Mouse (Mus musculus) CH12.LX (cell line): ENCODE results near the gene 2010300C02Rik. TPM values are rescaled to one million over a fixed set of nuclear protein-coding genes. Genes with fewer than 3 reads are reported as not detected.
A peak's percentile ranks its signal among the peaks of the same experiment; 100 is the strongest.

Experiments used
- DNase-seq: peaks from one replicate; pipeline ENCODE4 v3.0.0-alpha.2; 2013; ENCODE audit errors: extremely low read depth
- H3K27ac ChIP-seq: 2 replicates; pipeline ENCODE4 v1.5.1; 2012; ENCODE audit warnings: low read depth, mild to moderate bottlenecking, control low read depth, moderate library complexity; ENCODE audit not compliant: insufficient read depth
- H3K27me3 ChIP-seq: replicated peaks from 2 replicates; pipeline ENCODE3; 2012; ENCODE audit warnings: inconsistent platforms
- H3K36me3 ChIP-seq, 2 experiments: replicated peaks in 1 of 2; 2 replicates each; pipeline versions ENCODE3 to v1.6.1; 2012; ENCODE audit warnings: inconsistent platforms in 1 of 2, low read length in 1 of 2, mild to moderate bottlenecking in 1 of 2, mixed read lengths in 1 of 2, moderate library complexity in 1 of 2; ENCODE audit not compliant: control insufficient read depth in 1 of 2, insufficient read depth in 1 of 2
- H3K4me1 ChIP-seq, 2 experiments: 2 replicates each; pipeline ENCODE4 v1.6.1; 2012; ENCODE audit warnings: inconsistent platforms in 1 of 2, moderate library complexity in 1 of 2; ENCODE audit not compliant: insufficient read depth in 2 of 2, control insufficient read depth in 1 of 2
- H3K4me2 ChIP-seq: 2 replicates; pipeline ENCODE4 v1.6.1; 2012; ENCODE audit warnings: low read depth, mild to moderate bottlenecking, control low read depth; ENCODE audit not compliant: poor library complexity, insufficient read depth, severe bottlenecking
- H3K4me3 ChIP-seq, 3 experiments: fragments of 150-350 bp in 1 of 3; sonication (generic) in 1 of 3; replicated peaks in 1 of 3; 2 replicates each; pipeline versions ENCODE3 to v1.5.1; 2011 to 2012; ENCODE audit warnings: low read depth in 2 of 3, low read length in 2 of 3, mild to moderate bottlenecking in 2 of 3, moderate library complexity in 2 of 3, control low read depth in 1 of 3, improper control_type of control experiment in 1 of 3, inconsistent platforms in 1 of 3, mixed read lengths in 1 of 3; ENCODE audit not compliant: poor library complexity in 1 of 3
- H3K79me2 ChIP-seq: replicated peaks from 2 replicates; pipeline ENCODE4 v1.6.1; 2012; ENCODE audit warnings: mild to moderate bottlenecking, moderate library complexity; ENCODE audit not compliant: control insufficient read depth, poor library complexity, insufficient read depth, severe bottlenecking; ENCODE audit errors: extremely low read depth
- H3K9ac ChIP-seq: 2 replicates; pipeline ENCODE4 v1.6.1; 2012; ENCODE audit warnings: low read depth, mild to moderate bottlenecking, control low read depth, moderate library complexity; ENCODE audit not compliant: insufficient read depth
- H3K9me3 ChIP-seq: replicated peaks from 2 replicates; pipeline ENCODE3; 2012; ENCODE audit warnings: low read length, inconsistent platforms, mixed read lengths
- CHD1 ChIP-seq: IDR thresholded peaks from 2 replicates; pipeline ENCODE4 v1.6.1; 2012; ENCODE audit warnings: low read depth, low read length, improper control_type of control experiment, inconsistent platforms
- CHD2 ChIP-seq: IDR thresholded peaks from 2 replicates; pipeline ENCODE4 v1.6.1; 2011; ENCODE audit warnings: low read length, improper control_type of control experiment
- CTCF ChIP-seq, 2 experiments: IDR thresholded peaks in 1 of 2; conservative IDR thresholded peaks in 1 of 2; 2 replicates each; pipeline ENCODE4 v1.5.1; 2011 to 2012; ENCODE audit warnings: low read depth in 2 of 2, low read length in 2 of 2, improper control_type of control experiment in 1 of 2, inconsistent platforms in 1 of 2, mild to moderate bottlenecking in 1 of 2, moderate library complexity in 1 of 2
- ELF1 ChIP-seq: IDR thresholded peaks from 2 replicates; pipeline ENCODE4 v1.6.1; 2014; ENCODE audit warnings: low read depth, mild to moderate bottlenecking, inconsistent platforms, low read length, improper control_type of control experiment
- ETS1 ChIP-seq: conservative IDR thresholded peaks from 2 replicates; pipeline ENCODE4 v1.6.1; 2012; ENCODE audit warnings: low read depth, mild to moderate bottlenecking, inconsistent platforms, low read length, improper control_type of control experiment, moderate library complexity
- GABPA ChIP-seq: IDR thresholded peaks from 2 replicates; pipeline ENCODE4 v1.6.1; 2012; ENCODE audit warnings: low read depth, low read length, improper control_type of control experiment, inconsistent platforms; ENCODE audit not compliant: insufficient replicate concordance
- JUN ChIP-seq: IDR thresholded peaks from 2 replicates; pipeline ENCODE4 v1.6.1; 2011; ENCODE audit warnings: low read depth, mild to moderate bottlenecking, low read length, improper control_type of control experiment, moderate library complexity; ENCODE audit not compliant: insufficient read depth
- JUND ChIP-seq: conservative IDR thresholded peaks from 2 replicates; pipeline ENCODE4 v1.6.1; 2011; ENCODE audit warnings: low read depth, low read length, improper control_type of control experiment
- KAT2A ChIP-seq: IDR thresholded peaks from 2 replicates; pipeline ENCODE4 v1.6.1; 2012; ENCODE audit warnings: low read length, improper control_type of control experiment, inconsistent platforms; ENCODE audit not compliant: insufficient replicate concordance
- MAZ ChIP-seq: IDR thresholded peaks from 2 replicates; pipeline ENCODE4 v1.6.1; 2012; ENCODE audit warnings: low read depth, mild to moderate bottlenecking, inconsistent platforms, low read length, improper control_type of control experiment, moderate library complexity
- MEF2A ChIP-seq: IDR thresholded peaks from 2 replicates; pipeline ENCODE4 v1.6.1; 2014; ENCODE audit warnings: low read depth, mild to moderate bottlenecking, inconsistent platforms, low read length, improper control_type of control experiment, borderline replicate concordance
- MXI1 ChIP-seq: IDR thresholded peaks from 2 replicates; pipeline ENCODE4 v1.6.1; 2011; ENCODE audit warnings: mild to moderate bottlenecking, low read depth, low read length, improper control_type of control experiment
- MYC ChIP-seq: IDR thresholded peaks from 2 replicates; pipeline ENCODE4 v1.6.1; 2011; ENCODE audit warnings: low read depth, mild to moderate bottlenecking, improper control_type of control experiment, low read length
- NRF1 ChIP-seq: IDR thresholded peaks from 2 replicates; pipeline ENCODE4 v1.6.1; 2014; ENCODE audit warnings: low read depth, mild to moderate bottlenecking, inconsistent platforms, low read length, improper control_type of control experiment, moderate library complexity
- PAX5 ChIP-seq: IDR thresholded peaks from 2 replicates; pipeline ENCODE4 v1.6.1; 2012; ENCODE audit warnings: low read length, inconsistent platforms, mixed read lengths
- POLR2A ChIP-seq: IDR thresholded peaks from 2 replicates; pipeline ENCODE4 v1.6.1; 2011; ENCODE audit warnings: low read depth, mild to moderate bottlenecking, improper control_type of control experiment, low read length
- POLR2AphosphoS2 ChIP-seq: IDR thresholded peaks from 2 replicates; pipeline ENCODE4 v1.6.1; 2011; ENCODE audit warnings: low read depth, low read length, improper control_type of control experiment
- RAD21 ChIP-seq: IDR thresholded peaks from 2 replicates; pipeline ENCODE4 v1.6.1; 2011; ENCODE audit warnings: low read depth, mild to moderate bottlenecking, low read length, improper control_type of control experiment, moderate library complexity
- SIN3A ChIP-seq: IDR thresholded peaks from 2 replicates; pipeline ENCODE4 v1.6.1; 2012; ENCODE audit warnings: low read length, improper control_type of control experiment, inconsistent platforms
- SMC3 ChIP-seq: IDR thresholded peaks from 2 replicates; pipeline ENCODE4 v1.6.1; 2011; ENCODE audit warnings: low read depth, low read length, improper control_type of control experiment
- TBP ChIP-seq: conservative IDR thresholded peaks from 2 replicates; pipeline ENCODE4 v1.6.1; 2011; ENCODE audit warnings: low read depth, low read length, improper control_type of control experiment
- USF1 ChIP-seq: IDR thresholded peaks from 2 replicates; pipeline ENCODE4 v1.6.1; 2014; ENCODE audit warnings: low read depth, mild to moderate bottlenecking, inconsistent platforms, low read length, improper control_type of control experiment
- ZC3H11A ChIP-seq: IDR thresholded peaks from 2 replicates; pipeline ENCODE4 v1.6.1; 2012; ENCODE audit warnings: low read depth, mild to moderate bottlenecking, inconsistent platforms, low read length, improper control_type of control experiment
- dilution Hi-C: fragments of 300-500 bp; cut with MboI; formaldehyde crosslinking; loops from 2 replicates; pipeline ENCODE4 v1.14.3; 2020; ENCODE audit warnings: low sequenced_read_pairs; ENCODE audit not compliant: extremely low pct_unique_long_range_greater_than_20kb, extremely low pct_ligation_motif_present
- in situ Hi-C: fragments of 300-500 bp; cut with MboI; formaldehyde crosslinking; loops from 3 replicates; pipeline ENCODE4 v1.14.3; 2019; ENCODE audit warnings: low sequenced_read_pairs, low pct_ligation_motif_present, low pct_unique_long_range_greater_than_20kb, mixed read lengths
- polyA plus RNA-seq: library from polyadenylated mRNA; unstranded; fragments of >175 nt; gene quantifications from 2 replicates; pipeline ENCODE4 v1.2.1, GENCODE M21; 2012; ENCODE audit warnings: low read depth; ENCODE audit not compliant: insufficient read length
- total RNA-seq, 2 experiments: library from RNA; depleted of rRNA; stranded (reverse); fragments of 300-350 nt in 1 of 2; fragments of >200 nt in 1 of 2; gene quantifications; 2 replicates each; pipeline ENCODE4 v1.2.3; 2012 to 2014

2010300C02Rik gene
- total and polyA plus RNA-seq, 3 experiments = 0.08 to 0.25 (median 0.09) TPM

GRCm38 (mm10) chr1:37639101-37639500 is 80.8 kb downstream of the 2010300C02Rik start:
- H3K4me3 ChIP-seq = no peak overlapping the region
- no peaks in the 10 kb centered on the region for H3K36me3 ChIP-seq
- peak overlapping the region; percentile 53 for H3K4me2 ChIP-seq
- H3K27ac ChIP-seq = no peak overlapping the region
- peak; percentile 64; the same call in 1 of the 2 replicates for TF ChIP-seq MXI1
- TF ChIP-seq KAT2A = no peak
- no peak for TF ChIP-seq JUND
- TF ChIP-seq SIN3A = peak; percentile 76; the same call in 1 of the 2 replicates
- peak; percentile 85 to 88 for TF ChIP-seq CTCF (conservative IDR thresholded peaks at IDR 0.05 in 1 of 2, IDR thresholded peaks at IDR 0.05 in 1 of 2; ENCODE audit: low read depth in 2 of 2, low read length in 2 of 2)
- no peak for TF ChIP-seq USF1
- peak; percentile 44 for TF ChIP-seq ZC3H11A
- TF ChIP-seq RAD21 = peak; percentile 59
- TF ChIP-seq SMC3 = peak; percentile 86
- TF ChIP-seq ETS1 = peak; percentile 51
- TF ChIP-seq CHD2 = no peak
- 0 out of 2 replicates have a peak, but pooled peaks have one; percentile 47 for TF ChIP-seq MYC
- DNase-seq = peak; percentile 80
- in situ Hi-C loops = loop anchor here (25.0 kb wide), 1 partner anchor 852 kb away; no protein-coding TSS in a partner anchor
- H3K4me1 ChIP-seq = peaks cover 3 to 27% of the 10 kb centered on the region in 2 experiments
- dilution Hi-C loops = no loop called here
- H3K9me3 ChIP-seq = no peaks in the 10 kb centered on the region
- H3K79me2 ChIP-seq = no peaks in the 10 kb centered on the region
- H3K9ac ChIP-seq = no peak overlapping the region
- H3K27me3 ChIP-seq = no peaks in the 10 kb centered on the region

GRCm38 (mm10) chr1:37638560-37638959 is 81.3 kb downstream of the 2010300C02Rik start:
- in situ Hi-C loops = loop anchor here (25.0 kb wide), 1 partner anchor 851 kb away; no protein-coding TSS in a partner anchor
- H3K9me3 ChIP-seq = no peaks in the 10 kb centered on the region
- H3K4me1 ChIP-seq = peaks cover 3 to 30% of the 10 kb centered on the region in 2 experiments
- peak overlapping the region; percentile 53; the same call in 1 of the 2 replicates for H3K4me2 ChIP-seq
- no peaks in the 10 kb centered on the region for H3K27me3 ChIP-seq
- dilution Hi-C loops = no loop called here
- no peak overlapping the region for H3K9ac ChIP-seq
- no peak overlapping the region for H3K27ac ChIP-seq
- no peaks in the 10 kb centered on the region for H3K79me2 ChIP-seq
- no peaks in the 10 kb centered on the region for H3K36me3 ChIP-seq
- no peak for TF ChIP-seq RAD21
- TF ChIP-seq JUND = no peak
- TF ChIP-seq CHD1 = no peak
- no peak for TF ChIP-seq GABPA
- TF ChIP-seq POLR2A = no peak
- TF ChIP-seq ELF1 = no peak
- TF ChIP-seq MEF2A = no peak
- no peak for TF ChIP-seq CTCF (conservative IDR thresholded peaks at IDR 0.05 in 1 of 2, IDR thresholded peaks at IDR 0.05 in 1 of 2; ENCODE audit: low read depth in 2 of 2, low read length in 2 of 2)
- TF ChIP-seq POLR2AphosphoS2 = no peak
- TF ChIP-seq PAX5 = no peak
- TF ChIP-seq ZC3H11A = no peak
- no peak for TF ChIP-seq JUN
- TF ChIP-seq MAZ = no peak
- TF ChIP-seq NRF1 = no peak
- TF ChIP-seq MXI1 = no peak
- no peak for TF ChIP-seq SIN3A
- TF ChIP-seq TBP = no peak
- DNase-seq = no peak
- H3K4me3 ChIP-seq = no peak overlapping the region
